Mouse (Mus musculus): ENCODE data around the gene Mnat1.
"Not testable (repeated sequence)": the region's sequence is repeated elsewhere in the genome, so short reads cannot be mapped to it uniquely, and the experiment has no call there.

Gene Mnat1

DNA sequence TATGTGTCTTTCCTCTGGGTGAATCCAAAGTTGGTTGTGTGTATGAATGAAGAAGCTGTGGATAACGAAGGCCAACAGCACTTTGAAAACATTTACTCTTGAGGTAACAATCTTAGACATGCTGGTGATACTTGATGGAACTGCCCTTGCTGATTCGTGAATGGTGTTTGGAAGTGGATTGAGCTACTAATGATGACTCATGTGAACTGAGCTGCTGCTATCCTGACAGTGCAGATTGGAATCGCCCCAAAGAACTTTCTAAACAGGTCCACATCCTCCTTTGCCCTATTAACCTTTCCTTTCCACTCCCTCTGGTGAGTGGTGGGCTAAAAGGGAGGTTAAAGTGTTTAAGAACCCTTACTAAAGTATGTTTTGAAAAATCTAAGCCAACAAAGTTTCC, 17.2 kb downstream of the Mnat1 start:
- DNase-seq (ENCODE audit: inconsistent age in 2 of 2, low spot score in 1 of 2) = no peak

DNA sequence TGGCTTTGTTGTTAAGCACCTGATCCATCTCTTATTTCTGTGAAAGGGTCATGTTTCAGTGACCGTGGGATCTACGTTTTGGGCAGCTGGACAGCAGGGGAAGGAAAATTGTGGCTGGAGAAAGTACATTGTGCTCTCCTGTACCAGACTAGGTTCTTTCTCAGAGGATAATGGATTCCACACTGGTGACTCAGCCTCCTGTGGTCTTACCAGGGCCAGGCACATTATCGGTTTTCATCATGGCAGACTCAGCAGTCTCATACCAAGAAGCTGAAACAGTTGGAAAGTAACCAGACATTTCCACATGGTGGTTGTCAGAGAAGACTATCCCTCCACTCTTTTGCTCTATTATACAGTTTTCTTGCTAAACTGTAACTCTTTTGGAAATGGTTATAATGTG, 23.7 kb downstream of the Mnat1 start:
- DNase-seq (ENCODE audit: inconsistent age in 2 of 2, low spot score in 1 of 2) = peak; percentile 47 to 50

DNA sequence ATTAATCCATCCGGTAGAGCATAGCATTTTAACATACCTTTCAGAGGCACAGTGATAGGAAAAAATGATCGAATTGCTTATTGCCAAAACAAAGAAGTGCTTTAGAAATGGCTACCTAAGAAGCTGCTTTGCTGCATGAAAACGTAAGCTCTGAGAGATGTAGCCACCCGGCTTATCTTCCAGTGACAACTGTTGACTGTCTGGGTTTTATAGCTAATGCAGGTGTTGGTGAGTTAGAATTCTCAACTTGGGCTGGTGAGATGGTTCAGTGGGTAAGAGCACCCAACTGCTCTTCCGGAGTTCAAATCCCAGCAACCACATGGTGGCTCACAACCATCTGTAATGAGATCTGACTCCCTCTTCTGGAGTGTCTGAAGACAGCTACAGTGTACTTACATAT, 27.5 kb downstream of the Mnat1 start:
- not testable (repeated sequence) for DNase-seq (ENCODE audit: inconsistent age in 2 of 2, low spot score in 1 of 2)

DNA sequence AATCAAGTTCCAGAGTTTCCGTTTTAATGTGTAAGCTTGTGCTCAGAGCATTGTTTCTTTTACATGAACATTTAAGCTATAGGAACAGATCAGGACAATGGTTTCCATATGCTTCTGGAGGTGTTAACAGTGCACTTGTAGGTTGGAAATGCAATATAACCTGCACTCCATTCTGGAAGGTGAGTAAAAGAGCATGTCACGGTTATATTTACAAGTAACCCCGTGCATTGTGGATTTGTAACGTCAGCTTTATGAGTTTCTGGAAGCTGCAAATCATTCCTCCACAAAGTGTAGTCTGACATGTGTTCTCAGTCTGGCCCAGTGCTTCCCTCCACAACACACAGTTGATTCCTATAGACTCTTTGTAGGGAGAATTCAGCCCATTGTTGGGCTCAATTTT, 30.6 kb downstream of the Mnat1 start:
- DNase-seq (ENCODE audit: inconsistent age in 2 of 2, low spot score in 1 of 2) = no peak

DNA sequence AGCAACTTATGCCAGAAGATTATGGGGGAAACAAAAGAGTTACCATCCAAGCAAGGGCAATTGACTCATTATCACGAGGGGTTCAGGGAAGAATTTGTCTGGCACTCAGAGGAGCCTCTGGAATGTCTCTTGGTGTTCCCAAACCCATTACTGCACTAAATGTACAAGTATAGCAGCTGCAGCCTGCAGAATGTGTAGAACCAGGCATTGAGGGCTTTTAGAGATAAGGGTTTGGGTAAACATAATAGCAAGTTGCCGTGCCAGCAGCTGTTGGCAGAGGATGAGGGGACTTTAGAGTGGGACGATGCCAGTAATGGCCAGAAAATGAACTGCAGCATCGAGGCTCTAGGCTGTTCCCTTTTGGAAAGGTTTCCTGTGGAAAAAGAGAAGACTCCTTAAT, 36.8 kb downstream of the Mnat1 start:
- peak in 1 of 2 experiments; percentile 37 for DNase-seq (ENCODE audit: inconsistent age in 2 of 2, low spot score in 1 of 2)

DNA sequence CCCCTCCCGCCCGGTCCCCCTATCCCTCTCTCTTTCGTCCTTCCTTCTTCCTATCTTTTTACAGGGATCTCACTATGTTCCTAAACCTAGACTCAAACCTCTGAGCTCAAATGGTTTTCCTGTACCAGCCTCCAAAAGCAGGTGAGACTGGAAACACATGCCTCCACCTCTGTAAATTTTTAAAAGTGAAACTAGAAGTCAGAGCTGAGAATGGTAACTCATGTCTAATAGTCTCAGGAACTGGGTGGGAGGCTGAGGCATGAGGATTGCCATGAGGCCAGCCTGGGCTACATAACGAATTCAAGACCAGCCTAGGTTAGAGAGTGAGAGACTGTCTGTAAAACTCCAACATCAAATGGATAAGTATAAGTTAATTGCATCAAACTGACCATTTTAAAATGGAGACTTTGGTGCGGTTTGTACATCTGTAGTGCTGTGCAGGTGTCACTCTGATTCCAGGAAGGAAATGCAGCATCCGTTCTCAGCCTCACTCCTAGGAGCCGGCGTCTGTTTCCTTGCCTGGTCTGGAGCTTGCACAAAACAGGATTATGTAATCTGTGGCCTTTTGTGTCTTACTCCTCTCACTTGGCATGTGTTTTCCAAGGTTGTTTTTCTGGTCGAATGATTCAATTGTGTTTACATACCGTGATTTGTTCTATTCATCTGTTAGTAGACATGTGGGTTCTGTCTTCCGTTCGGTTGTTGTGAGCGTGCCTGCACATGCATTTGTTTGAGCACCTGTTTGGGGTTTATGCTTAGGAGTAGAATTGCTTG, 39.1 kb downstream of the Mnat1 start:
- DNase-seq (ENCODE audit: inconsistent age in 2 of 2, low spot score in 1 of 2) = peak; percentile 33 to 85

DNA sequence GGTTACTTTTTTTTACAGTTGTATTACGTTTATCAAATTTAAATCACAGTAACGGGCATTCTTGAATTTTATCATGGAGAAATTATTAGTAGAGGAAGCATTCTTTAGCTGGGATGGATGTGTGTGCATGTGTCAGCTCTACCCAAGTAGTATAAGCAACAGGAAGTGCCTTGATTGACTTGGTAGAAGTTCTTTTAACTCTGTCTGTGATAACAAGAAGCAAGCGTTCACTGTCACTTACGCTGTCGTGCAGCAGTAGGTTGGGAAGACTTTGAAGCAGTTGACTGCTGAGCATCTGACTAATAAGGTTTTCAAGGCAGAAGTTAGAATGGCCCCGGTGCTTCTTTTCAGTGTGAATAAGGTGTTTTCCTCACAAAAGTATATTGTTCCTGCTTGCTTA, 47.3 kb downstream of the Mnat1 start:
- DNase-seq (ENCODE audit: inconsistent age in 2 of 2, low spot score in 1 of 2) = no peak

DNA sequence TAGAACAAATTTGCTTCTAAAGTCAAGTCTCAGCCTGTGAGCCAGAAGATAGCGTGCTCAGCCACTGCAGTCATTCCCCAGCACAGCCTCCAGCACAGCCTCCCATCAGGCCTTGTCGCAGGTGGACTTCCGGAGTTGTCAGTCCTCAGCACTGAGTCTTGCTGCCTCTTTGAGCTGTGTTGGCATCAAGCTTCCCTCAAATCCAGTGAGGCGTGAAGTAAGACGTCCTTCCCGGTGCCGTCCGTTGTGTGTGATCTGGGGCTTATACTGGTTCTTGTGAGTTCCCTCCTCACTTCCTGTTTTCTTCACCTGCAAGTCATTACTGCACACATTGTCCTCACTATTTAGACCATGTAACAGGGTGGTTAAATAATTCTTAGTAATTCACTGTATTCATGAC, 60.4 kb downstream of the Mnat1 start:
- DNase-seq (ENCODE audit: inconsistent age in 2 of 2, low spot score in 1 of 2) = no peak

DNA sequence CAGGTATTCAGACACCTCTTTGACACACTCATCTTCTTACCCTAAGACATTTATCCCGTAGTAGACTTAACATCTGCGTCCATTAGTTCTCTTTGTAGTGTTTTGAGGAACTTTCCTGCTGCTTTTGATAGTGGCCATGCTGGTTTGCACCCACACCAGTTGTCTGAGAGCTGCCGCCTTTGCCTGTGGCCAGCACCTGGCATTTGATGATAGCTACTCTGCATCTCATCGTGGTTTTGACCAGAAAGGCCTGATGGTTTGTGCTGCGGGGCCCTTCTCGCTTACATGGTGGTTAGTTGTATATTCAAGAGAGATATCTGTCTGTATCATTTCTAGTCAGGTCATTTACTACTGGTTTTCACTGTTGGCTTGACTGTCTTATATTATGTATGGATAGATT, 73.8 kb downstream of the Mnat1 start:
- DNase-seq (ENCODE audit: inconsistent age in 2 of 2, low spot score in 1 of 2) = no peak

DNA sequence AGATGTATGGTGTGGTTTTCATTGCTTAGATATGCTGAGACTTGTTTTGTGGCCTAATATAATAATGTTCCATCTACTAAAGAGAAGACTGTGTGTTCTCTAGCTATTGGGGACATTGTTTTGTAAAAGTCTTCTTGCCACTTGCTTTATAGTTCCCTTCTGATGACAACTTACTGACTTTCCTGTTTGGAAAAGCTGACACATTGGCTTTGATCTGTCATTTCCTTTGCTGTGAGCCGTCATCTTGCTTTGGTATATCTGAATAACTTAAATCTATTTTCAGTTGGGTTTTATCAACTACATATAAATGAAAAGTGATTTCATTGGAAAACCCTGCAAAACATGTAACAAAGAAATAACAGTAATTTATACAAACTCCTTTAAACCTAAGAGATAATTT, 74.9 kb downstream of the Mnat1 start:
- no peak for DNase-seq (ENCODE audit: inconsistent age in 2 of 2, low spot score in 1 of 2)

DNA sequence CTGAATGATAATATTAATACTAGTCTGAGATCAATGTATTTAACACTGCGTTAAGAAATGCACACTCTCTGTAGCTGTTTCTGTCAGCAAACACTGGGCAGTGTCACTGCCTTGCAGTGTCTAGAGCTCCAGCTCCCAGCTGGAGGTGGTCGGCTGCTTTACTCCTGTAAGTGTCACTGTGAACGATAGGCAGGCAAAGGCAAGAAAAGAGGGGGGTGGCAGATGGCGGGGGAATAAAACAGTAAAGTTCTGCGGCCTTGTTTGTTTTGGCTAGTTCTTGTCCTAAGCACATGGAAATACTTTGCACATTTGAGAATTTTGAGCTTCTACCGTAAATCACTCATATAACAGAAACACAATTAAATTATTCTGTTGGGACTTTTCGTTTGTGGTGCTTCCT, 75.9 kb downstream of the Mnat1 start:
- DNase-seq (ENCODE audit: inconsistent age in 2 of 2, low spot score in 1 of 2) = no peak

DNA sequence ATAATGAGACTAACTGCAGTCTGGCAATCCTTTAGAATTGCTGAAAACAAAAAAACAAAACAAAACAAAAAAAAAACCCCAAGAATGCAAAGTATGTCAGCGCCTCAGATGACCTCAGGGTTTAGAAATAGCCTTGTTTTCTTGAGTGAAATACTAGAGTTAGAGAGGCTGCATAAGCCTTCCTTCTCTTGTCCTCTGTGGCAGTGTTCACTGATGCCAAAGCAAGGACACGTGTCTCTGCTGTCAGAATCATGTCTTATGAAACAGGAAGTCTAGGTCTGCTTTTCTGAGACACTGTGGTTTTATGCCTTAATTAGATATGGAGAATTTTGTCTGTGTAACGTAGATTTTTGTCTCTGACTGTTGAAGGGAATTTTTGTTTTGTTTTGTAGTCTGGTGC, 78.1 kb downstream of the Mnat1 start:
- peak in 1 of 2 experiments; percentile 60 for DNase-seq (ENCODE audit: inconsistent age in 2 of 2, low spot score in 1 of 2)

DNA sequence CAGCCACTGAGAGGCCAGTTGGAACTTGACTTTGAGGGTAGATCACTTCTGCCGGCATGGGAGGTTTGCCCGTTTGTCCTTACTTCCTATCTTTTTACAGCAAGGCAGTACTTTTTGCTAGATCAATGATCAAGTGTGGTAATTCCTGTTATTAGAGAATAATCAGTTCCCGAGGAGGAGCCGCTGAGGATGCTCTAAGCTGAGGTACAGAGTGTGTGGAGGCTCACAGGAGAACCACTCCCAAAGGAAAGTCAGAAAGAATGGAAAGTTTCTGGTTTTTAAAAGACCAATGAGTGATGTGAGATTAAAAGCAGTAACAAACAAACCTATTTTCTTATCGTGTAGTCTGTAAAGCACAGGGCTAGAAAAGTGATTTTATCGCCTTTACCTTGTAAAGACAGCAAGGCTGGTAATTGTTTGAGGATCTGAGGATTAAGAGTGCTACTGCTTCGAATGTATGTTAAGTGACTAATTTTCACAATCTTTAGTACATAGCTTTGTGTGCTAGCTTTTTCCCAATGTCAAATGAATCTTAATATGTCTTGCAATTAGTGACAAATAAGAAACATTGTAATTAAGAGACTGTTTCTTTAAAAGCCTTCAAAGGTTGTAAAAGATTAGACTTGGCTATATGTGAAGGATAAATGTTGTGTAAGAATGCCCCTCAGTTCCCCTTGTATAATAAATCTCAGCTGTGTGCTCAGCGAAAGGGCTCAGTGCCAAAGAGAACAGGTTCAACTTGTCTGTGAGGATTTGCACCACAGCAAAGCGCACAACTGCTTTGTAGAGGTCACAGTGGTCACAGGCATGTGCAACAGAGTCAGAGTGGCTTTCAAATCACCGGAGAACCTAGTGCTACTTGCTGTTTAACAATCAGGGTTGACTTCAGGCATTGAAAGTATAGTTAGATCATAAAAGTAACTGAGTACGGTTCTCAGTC, 82.5 kb downstream of the Mnat1 start:
- DNase-seq (ENCODE audit: inconsistent age in 2 of 2, low spot score in 1 of 2) = peak; percentile 59 to 81

DNA sequence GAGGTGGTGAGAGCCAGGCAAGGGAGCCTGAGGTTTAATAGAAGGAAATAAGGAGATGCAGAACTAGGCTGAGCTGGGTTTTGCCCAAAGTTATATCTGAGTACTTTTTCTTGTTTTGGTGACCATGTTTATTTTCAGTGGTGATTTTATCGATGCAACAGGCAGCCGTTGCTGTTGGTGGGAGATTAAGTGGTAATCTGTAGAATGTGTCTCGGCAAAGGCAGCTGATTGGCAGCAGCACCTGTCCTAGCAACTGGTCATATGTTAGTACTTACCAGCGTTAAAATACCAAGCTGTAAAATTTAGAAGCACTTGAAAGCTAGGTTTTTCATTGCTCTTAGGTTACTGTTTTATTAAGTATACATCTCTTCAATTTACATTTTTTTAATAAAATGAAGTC, 83.5 kb downstream of the Mnat1 start:
- no peak for DNase-seq (ENCODE audit: inconsistent age in 2 of 2, low spot score in 1 of 2)

DNA sequence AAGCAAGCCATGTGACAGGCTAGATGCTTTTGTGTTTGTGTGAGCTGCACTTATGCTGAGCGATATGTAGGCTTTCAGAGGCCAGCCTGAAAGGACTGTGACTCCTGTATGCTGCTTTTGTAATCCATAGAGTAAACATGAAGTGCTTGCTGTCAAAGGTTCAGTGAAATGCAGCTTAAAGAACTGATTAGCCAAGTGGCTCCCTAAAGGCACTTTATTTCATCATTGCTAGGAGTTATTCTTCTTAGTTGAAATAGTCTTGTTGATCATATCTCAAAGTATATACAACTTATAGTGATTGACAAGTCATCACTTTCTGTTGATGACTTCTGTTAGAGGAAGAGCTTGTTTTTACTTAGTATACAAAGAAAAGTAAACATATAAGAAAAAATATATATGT, 83.9 kb downstream of the Mnat1 start:
- no peak for DNase-seq (ENCODE audit: inconsistent age in 2 of 2, low spot score in 1 of 2)

DNA sequence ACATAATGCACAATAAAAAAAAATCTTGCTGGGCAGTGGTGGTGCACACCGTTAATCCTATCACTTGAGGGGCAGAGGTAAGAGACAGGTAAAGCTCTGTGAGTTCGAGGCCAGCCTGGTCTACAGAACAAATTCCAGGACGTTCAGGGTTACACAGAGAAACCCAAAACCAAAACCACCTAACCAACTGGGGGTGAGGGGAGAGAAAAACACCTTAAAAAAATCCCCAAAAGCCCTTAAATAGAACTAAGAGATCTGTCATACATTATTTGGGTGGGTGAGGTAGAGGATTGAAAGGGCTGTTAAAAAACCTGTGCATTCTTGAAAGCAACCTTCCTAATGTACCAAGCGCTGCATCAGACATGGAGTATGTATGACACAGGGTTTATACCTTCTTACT, 85.0 kb downstream of the Mnat1 start:
- no peak for DNase-seq (ENCODE audit: inconsistent age in 2 of 2, low spot score in 1 of 2)

DNA sequence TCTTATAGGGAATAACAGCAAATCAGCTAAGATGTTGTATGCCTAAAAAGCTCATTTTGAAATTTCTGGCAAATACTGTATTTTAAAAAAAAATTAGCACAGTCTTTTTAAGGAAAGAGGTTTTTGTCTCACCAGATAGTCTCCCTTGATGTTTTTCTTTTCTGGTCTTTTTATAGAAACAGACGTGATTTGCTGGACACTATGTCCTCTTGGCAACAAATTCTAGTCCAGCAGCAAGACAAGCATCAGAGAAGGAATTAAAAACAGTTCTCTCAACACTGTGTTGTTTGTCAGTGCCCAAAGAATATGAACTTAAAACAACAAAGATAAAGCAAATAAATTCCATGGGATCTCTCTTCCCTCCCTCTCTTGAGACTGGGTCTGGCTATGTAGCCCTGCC, 85.6 kb downstream of the Mnat1 start:
- DNase-seq (ENCODE audit: inconsistent age in 2 of 2, low spot score in 1 of 2) = no peak

DNA sequence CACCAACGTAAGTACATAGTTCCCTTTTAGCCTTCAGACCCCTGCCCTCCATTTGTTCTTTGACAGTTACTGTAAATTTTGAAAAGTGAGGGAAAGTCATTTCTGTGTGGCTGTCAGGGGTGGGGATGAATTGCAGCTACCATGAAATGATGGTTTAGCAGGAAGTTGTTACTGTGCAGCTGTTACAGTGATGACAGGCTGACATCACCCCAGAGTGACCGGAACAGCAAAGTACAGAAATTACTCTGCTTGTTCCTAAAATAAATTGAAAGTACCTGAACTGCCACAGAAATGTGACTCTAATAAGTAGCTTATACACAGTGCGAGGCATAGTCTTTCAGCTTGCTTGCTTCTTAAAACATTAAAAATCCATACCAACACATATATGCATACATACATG, 86.9 kb downstream of the Mnat1 start:
- no peak for DNase-seq (ENCODE audit: inconsistent age in 2 of 2, low spot score in 1 of 2)

DNA sequence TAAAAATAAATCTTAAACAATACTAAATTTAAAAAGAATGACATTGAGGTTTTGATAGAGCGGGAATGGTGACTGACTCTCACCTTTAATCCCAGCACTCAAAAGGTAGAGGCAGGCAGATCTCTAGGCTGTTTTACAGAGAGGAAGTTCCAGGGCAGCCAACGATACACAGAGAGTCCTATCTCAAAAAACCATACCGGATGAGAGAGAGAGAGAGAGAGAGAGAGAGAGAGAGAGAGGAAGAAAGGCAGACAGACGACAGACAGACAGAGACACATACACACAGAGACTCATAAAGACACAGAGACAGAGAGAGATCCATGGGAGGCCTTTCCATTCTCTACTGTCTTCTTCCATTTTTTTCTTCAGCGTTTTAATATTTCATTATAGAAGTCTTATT, 92.3 kb downstream of the Mnat1 start:
- no peak for DNase-seq (ENCODE audit: inconsistent age in 2 of 2, low spot score in 1 of 2)

DNA sequence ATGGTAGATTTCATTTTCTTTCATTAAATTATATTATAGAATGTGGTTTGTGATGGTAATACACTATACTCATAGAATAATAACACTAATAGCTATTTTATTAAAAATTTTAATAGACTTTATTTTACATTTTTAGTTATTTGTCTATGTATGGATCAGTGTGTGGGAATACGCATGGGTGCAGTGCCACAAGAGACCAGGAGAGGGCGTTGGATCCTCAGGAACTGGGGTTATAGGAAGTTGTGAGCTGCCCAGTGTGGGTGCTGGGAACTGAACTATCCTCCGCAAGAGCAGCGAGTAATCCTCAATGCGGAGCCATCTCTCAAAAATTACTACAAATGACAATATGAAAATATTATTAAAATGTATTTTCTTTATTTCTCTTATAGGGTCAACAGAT, 95.1 kb downstream of the Mnat1 start:
- no peak for DNase-seq (ENCODE audit: inconsistent age in 2 of 2, low spot score in 1 of 2)

DNA sequence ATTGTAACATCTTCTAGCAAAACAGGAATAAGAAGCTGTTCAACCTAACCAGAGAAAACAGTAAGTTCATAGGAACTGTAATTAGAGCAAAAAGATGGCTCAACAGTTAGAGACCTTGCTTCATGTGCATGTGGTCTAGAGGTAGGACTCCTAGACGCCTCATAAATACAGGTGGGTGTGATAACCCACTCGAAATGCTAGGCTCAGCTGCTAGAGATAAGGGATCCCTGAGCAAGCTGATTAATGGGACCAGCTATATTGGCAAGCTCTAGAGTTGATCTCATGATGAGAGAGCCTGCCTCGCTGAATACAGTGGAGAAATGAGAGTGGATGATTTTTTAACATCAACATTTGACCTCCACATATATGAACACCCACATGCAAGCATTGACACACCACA, 97.7 kb downstream of the Mnat1 start:
- no peak for DNase-seq (ENCODE audit: inconsistent age in 2 of 2, low spot score in 1 of 2)

DNA sequence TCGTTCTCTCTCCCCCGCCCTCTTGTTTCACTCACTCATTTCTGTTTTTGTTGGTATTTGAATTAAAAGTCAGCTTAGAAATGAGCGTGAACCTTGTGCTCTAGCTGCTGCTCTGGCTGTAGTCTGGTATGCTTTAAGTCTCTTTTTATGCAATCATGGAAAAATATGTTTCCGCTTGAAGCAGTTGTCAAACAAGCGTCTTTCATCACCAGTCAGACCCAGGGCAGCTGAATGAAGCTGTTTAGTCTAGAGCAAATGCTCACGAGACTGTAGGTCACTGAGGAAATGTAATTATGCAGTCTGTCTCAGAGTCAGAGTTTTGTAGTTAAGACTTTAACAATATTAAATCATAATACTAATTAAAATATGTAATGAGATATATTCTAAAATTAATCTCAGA, 100.4 kb downstream of the Mnat1 start:
- no peak for DNase-seq (ENCODE audit: inconsistent age in 2 of 2, low spot score in 1 of 2)
